Mouse (Mus musculus) stomach, postnatal 0 days (tissue): ENCODE results near the gene D430042O09Rik. TPM values are rescaled to one million over a fixed set of nuclear protein-coding genes. Genes with fewer than 3 reads are reported as not detected.
A peak's percentile ranks its signal among the peaks of the same experiment; 100 is the strongest.

ENCODE experiments used
- ATAC-seq: fragments of 200-750 bp; cut with Nextera tagmentation; 2 replicates; pipeline ENCODE4 v1.8.0; 2017; ENCODE audit not compliant: low FRiP score, low TSS enrichment
- DNase-seq: peaks from one replicate; pipeline ENCODE4 v3.0.0-alpha.2; 2016; ENCODE audit warnings: low spot score
- H3K27ac ChIP-seq: fragments of 300-500 bp; sonication (generic); replicated peaks from 2 replicates; pipeline ENCODE4 v1.5.1; 2014; ENCODE audit warnings: mild to moderate bottlenecking, control low read depth
- H3K27me3 ChIP-seq: fragments of 300-500 bp; sonication (generic); 2 replicates; pipeline ENCODE4 v1.6.1; 2014; ENCODE audit warnings: low read length; ENCODE audit not compliant: control insufficient read depth, insufficient read depth
- H3K36me3 ChIP-seq: fragments of 300-500 bp; sonication (generic); 2 replicates; pipeline ENCODE4 v1.6.1; 2014; ENCODE audit warnings: low read length, mixed read lengths; ENCODE audit not compliant: control insufficient read depth, insufficient read depth
- H3K4me1 ChIP-seq: fragments of 300-500 bp; sonication (generic); replicated peaks from 2 replicates; pipeline ENCODE4 v1.6.1; 2014; ENCODE audit warnings: antibody characterized with exemption; ENCODE audit not compliant: control insufficient read depth, insufficient read depth
- H3K4me2 ChIP-seq: fragments of 300-500 bp; sonication (generic); replicated peaks from 2 replicates; pipeline ENCODE4 v1.6.1; 2014; ENCODE audit warnings: low read depth, mild to moderate bottlenecking, control low read depth, moderate library complexity
- H3K4me3 ChIP-seq: fragments of 300-500 bp; sonication (generic); 2 replicates; pipeline ENCODE4 v1.5.1; 2014; ENCODE audit warnings: low read depth, low read length, control low read depth
- H3K9ac ChIP-seq: fragments of 300-500 bp; sonication (generic); 2 replicates; pipeline ENCODE4 v1.6.1; 2014; ENCODE audit warnings: mild to moderate bottlenecking, low read length, control low read depth, mixed read lengths
- H3K9me3 ChIP-seq: fragments of 300-500 bp; sonication (generic); 2 replicates; pipeline ENCODE4 v1.6.1; 2016; ENCODE audit warnings: low read length; ENCODE audit not compliant: control insufficient read depth
- CTCF ChIP-seq: IDR thresholded peaks from 2 replicates; pipeline ENCODE4 v1.5.1; 2016; ENCODE audit warnings: antibody characterized with exemption, low read depth, mild to moderate bottlenecking, moderate library complexity
- EP300 ChIP-seq: optimal IDR thresholded peaks from 2 replicates; pipeline ENCODE3; 2016; ENCODE audit warnings: antibody characterized with exemption
- WGBS: fragments of 180-500 bp; shearing (Covaris S2); extraction: QIAGEN DNeasy Blood & Tissue Kit; methylation state at CpG from one replicate; pipeline ENCODE4 v1.1.7; 2014; 5-methylcytosine and 5-hydroxymethylcytosine counted together
- polyA plus RNA-seq: library from polyadenylated mRNA; unstranded; fragments of >200 nt; fragmentation: Nextera tagmentation; extraction: Ambion mirVana; gene quantifications from 2 replicates; pipeline ENCODE4 v1.2.1, GENCODE M21; 2015

Gene D430042O09Rik
- polyA plus RNA-seq, 1 experiment from 2014 or later, result 2.1 TPM

DNA sequence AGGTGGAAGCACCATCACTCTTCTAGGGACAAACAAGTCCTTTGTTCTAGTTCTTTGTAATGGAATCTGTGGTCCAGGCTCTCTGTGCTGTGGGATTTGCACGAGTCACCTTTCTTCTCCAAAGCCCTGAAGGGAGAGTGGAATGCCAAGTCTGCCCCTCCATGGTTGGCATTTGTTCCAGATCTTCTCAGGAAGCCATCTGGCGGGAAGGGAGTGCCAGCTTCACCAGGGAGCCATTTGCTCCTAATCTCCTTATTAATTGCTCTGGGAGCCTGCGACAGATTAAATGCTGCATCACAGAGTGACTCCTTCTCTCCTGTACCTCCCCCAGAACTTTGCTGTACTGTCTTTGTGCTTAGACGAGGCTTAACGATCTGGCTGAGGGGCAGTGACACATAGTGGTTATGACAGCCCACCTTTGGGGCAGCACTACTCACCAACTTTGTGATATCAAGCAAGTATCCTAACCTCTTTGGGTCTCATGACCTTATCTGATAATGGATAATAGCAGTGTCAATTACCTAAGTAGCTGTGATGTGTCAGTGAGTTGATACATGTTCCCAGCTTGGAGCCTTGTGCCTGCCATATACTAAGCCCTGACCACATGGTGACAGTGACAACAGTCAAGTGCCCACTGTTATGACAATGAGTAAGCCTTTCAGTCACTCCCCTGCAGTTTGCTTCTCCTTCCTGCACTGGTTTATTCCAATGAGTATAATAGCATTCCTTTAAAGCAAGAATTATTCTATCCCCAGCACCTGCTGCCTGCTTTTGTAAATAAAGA, 15.7 kb downstream of the D430042O09Rik start:
- no peaks in the 10 kb centered on the region for H3K4me1 ChIP-seq
- ATAC-seq, result no peak
- TF ChIP-seq EP300 (no peak), CTCF (no peak)
- 57% methylated on average over 5 of the region's 5 CpGs for WGBS
- H3K9ac ChIP-seq, result no peak overlapping the region
- H3K9me3 ChIP-seq, result no peaks in the 10 kb centered on the region
- no peaks in the 10 kb centered on the region for H3K36me3 ChIP-seq
- no peak overlapping the region for H3K4me3 ChIP-seq
- H3K4me2 ChIP-seq, result no peak overlapping the region
- no peak for DNase-seq
- no peak overlapping the region for H3K27ac ChIP-seq
- no peaks in the 10 kb centered on the region for H3K27me3 ChIP-seq

DNA sequence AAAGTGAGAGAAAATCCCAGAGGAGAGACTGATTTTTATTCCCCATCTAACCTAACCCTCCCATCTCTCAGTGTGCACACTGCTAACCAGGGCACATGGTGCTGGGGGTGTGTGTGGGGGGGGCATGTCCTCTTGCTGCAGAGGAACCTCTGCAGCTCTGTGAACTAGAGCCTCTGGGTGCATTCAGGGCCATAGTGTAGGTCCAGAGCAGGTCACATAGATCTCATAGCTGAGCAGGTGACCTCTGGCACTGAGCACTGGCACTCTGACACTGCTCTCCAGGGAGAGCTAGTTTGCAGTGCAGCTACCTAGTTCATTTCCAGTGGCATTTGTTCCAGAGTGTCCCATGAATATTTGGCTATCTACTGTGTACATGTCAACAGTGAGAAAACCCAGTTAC, 24.0 kb downstream of the D430042O09Rik start:
- no peak overlapping the region for H3K4me2 ChIP-seq
- no peak overlapping the region for H3K27ac ChIP-seq
- ATAC-seq (no peak), DNase-seq (no peak)
- no peak overlapping the region for H3K9ac ChIP-seq
- no peaks in the 10 kb centered on the region for H3K27me3 ChIP-seq
- no peaks in the 10 kb centered on the region for H3K9me3 ChIP-seq
- H3K36me3 ChIP-seq, result no peaks in the 10 kb centered on the region
- TF ChIP-seq CTCF, result no peak
- TF ChIP-seq EP300, result no peak
- H3K4me1 ChIP-seq, result no peaks in the 10 kb centered on the region
- H3K4me3 ChIP-seq, result no peak overlapping the region

- Histone ChIP-seq H3K4me1 (no peaks in the 10 kb centered on the region), H3K36me3 (no peaks in the 10 kb centered on the region), H3K4me3 (no peak overlapping the region), H3K27me3 (no peaks in the 10 kb centered on the region), H3K9ac (no peak overlapping the region), H3K9me3 (no peaks in the 10 kb centered on the region), H3K27ac (no peak overlapping the region), H3K4me2 (no peak overlapping the region)
- no peak for DNase-seq
- ATAC-seq, result no peak
- WGBS, result 91% methylated on average over 4 of the region's 4 CpGs
- TF ChIP-seq EP300 (no peak), CTCF (no peak)
Measured at GRCm38 (mm10) chr7:125733791-125734190, 26.1 kb downstream of the D430042O09Rik start.

- DNase-seq (no peak), ATAC-seq (no peak)
- Histone ChIP-seq H3K36me3 (no peaks in the 10 kb centered on the region), H3K9ac (no peak overlapping the region), H3K27ac (no peak overlapping the region), H3K27me3 (no peaks in the 10 kb centered on the region), H3K4me1 (no peaks in the 10 kb centered on the region), H3K9me3 (no peaks in the 10 kb centered on the region), H3K4me2 (no peak overlapping the region), H3K4me3 (no peak overlapping the region)
- 93% methylated on average over 4 of the region's 4 CpGs for WGBS
- TF ChIP-seq CTCF (no peak), EP300 (no peak)
Measured at GRCm38 (mm10) chr7:125736366-125737015, 28.8 kb downstream of the D430042O09Rik start.

GRCm38 (mm10) chr7:125740521-125740920, 32.8 kb downstream of the D430042O09Rik start:
- no peak overlapping the region for H3K4me2 ChIP-seq
- H3K4me3 ChIP-seq, result no peak overlapping the region
- H3K27me3 ChIP-seq, result no peaks in the 10 kb centered on the region
- WGBS, result 66% methylated on average over 2 of the region's 2 CpGs
- no peaks in the 10 kb centered on the region for H3K36me3 ChIP-seq
- no peak overlapping the region for H3K9ac ChIP-seq
- TF ChIP-seq CTCF, result no peak
- no peak for TF ChIP-seq EP300
- no peaks in the 10 kb centered on the region for H3K4me1 ChIP-seq
- H3K9me3 ChIP-seq, result no peaks in the 10 kb centered on the region
- ATAC-seq, result no peak
- H3K27ac ChIP-seq, result no peak overlapping the region
- no peak for DNase-seq

GRCm38 (mm10) chr7:125741271-125741703, 33.6 kb downstream of the D430042O09Rik start:
- 0 out of 2 replicates have a peak overlapping the region, but pooled peaks have one; percentile 18 for H3K27ac ChIP-seq
- no peak for TF ChIP-seq CTCF
- no peak for TF ChIP-seq EP300
- H3K27me3 ChIP-seq, result no peaks in the 10 kb centered on the region
- ATAC-seq (no peak; the same call in 1 of the 2 replicates), DNase-seq (peak; percentile 30)
- H3K4me1 ChIP-seq, result no peaks in the 10 kb centered on the region
- H3K9ac ChIP-seq, result no peak overlapping the region
- H3K36me3 ChIP-seq, result no peaks in the 10 kb centered on the region
- 33% methylated on average over 1 of the region's 1 CpGs for WGBS
- H3K9me3 ChIP-seq, result no peaks in the 10 kb centered on the region
- no peak overlapping the region for H3K4me3 ChIP-seq
- H3K4me2 ChIP-seq, result no peak overlapping the region
